Mouse (Mus musculus): ENCODE measurements around the gene Mtg1.

The Mtg1 gene

DNA sequence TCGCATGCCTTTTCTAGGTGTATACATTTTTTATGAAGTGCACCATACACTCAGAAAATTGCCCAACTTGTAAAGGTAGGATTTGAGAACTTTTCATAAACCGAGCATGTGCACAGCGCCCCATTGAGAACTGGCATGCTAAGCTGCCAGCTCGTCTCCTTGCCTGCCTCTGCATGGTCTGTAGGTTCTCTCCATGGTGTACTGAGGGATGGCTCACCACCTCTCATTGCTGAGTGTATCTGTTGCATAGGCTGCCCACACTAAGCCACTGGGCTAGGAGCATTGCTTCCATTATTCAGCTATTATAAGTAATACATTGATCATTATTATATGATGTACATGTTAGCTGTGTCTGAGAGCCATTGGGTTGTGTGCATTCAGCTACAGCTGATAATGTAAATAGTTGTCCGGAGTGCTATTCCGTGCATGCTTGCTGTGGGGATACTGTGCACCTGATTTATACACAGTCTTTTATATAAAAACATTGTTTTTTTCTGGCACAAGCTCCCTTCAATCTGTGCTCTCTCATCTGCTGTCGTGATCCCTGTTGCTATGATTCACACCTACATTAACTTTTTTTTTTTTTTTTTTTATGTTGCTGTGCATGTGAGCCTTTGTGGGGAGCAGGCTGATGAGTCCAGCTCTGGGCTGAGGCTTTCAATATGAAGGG, 50.5 kb downstream of the Mtg1 start:
- in situ Hi-C loops (cut with MboI; ENCODE audit: low sequenced_read_pairs), result no loop called here

- in situ Hi-C loops (cut with MboI; ENCODE audit: low sequenced_read_pairs), result no loop called here
These were observed 51.3 kb downstream of the Mtg1 start for GRCm38 (mm10) chr7:140188391-140189328.

DNA sequence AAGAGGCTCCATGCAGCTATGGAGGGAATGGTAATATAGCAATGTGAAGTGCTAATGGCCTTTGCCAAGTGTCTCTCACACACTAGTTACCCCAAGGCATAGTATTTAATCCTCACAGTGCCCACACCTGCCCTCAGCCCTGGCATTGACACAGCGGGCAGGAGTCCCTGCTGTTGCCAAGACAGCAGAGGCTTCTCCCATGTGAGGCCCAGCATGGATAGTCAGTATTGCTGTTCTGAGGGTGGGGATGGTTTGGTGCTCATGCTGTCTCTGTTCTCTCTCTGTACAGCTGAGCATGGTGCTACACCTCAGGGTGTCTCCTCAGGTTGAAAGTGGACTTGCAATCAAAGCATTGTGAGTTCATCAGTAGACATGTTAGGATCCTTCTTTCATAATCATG, 53.1 kb downstream of the Mtg1 start:
- in situ Hi-C loops (cut with MboI; ENCODE audit: low sequenced_read_pairs), result no loop called here

- in situ Hi-C loops (cut with MboI; ENCODE audit: low sequenced_read_pairs), result no loop called here
These were observed 55.1 kb downstream of the Mtg1 start for GRCm38 (mm10) chr7:140192445-140192844.

GRCm38 (mm10) chr7:140192851-140193250, 55.5 kb downstream of the Mtg1 start:
- in situ Hi-C loops (cut with MboI; ENCODE audit: low sequenced_read_pairs), result no loop called here

GRCm38 (mm10) chr7:140194031-140194430, 56.7 kb downstream of the Mtg1 start:
- in situ Hi-C loops (cut with MboI; ENCODE audit: low sequenced_read_pairs), result no loop called here

DNA sequence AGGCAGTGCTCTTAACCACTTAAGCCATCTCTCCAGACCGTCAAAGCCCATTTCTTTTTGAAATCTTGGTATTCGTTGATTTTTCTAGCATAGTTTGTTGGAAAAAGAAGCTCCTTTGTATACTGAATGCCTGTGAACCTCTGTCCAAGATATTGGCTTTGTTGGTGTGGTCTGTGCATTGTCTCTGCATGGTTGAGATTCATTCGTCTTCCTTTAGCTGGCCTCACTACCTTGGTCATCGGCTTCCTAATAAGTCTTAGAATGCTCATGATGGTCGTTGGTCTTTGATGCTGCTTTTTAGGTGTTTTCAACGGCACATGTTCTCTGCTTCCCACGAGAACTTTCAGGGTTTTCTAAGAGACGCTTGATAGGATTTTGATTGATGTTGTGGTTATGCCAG, 58.6 kb downstream of the Mtg1 start:
- in situ Hi-C loops (cut with MboI; ENCODE audit: low sequenced_read_pairs), result no loop called here

Measured in CH12F3 (cell line).